Mouse (Mus musculus): Measurements from ENCODE around the gene Fgfr2. TPM values are rescaled to one million over a fixed set of nuclear protein-coding genes. Genes with fewer than 3 reads are reported as not detected.

Fgfr2 gene
- polyA plus RNA-seq, 1 experiment from 2014 or later, result not detected

DNA sequence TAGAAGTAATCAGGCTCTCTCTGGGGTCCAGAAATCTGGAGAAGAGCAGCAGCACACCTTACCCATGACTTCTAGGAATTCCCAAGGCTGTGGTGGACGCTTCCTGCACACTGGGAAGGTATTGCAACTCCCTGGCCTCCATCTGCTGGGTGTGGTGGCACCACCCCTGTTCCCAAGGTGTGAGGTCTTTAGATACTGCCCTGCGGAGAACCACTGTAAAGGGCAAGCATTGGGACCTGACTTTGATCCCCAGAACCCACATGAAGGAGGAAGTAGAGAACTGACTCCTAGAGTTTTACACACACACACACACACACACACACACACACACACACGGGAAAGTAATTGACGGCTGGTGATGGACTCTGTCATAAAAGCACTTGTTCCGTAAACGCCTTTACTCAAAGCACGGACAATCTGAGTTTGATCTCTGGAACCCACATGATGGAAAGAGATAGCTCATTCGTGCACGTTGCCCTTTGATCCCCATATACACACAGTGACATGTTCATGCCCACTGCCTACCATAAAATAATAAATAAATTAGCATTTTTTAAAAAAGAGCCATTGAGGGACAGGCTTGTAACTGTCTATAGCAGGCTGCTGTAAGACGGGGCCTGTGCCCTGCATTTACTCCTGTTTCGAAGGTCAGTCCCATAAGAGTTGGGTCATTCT, 478.4 kb downstream of the Fgfr2 start:
- H3K79me2 ChIP-seq (ENCODE audit: inconsistent target), result no peaks in the 10 kb centered on the region
- no peak overlapping the region for H3K27ac ChIP-seq
- H3K36me3 ChIP-seq (ENCODE audit: inconsistent target), result no peaks in the 10 kb centered on the region
- 89% methylated on average over 11 of the region's 11 CpGs for WGBS (ENCODE audit: missing documents)
- no peak overlapping the region for H3K4me3 ChIP-seq (ENCODE audit: inconsistent target)

DNA sequence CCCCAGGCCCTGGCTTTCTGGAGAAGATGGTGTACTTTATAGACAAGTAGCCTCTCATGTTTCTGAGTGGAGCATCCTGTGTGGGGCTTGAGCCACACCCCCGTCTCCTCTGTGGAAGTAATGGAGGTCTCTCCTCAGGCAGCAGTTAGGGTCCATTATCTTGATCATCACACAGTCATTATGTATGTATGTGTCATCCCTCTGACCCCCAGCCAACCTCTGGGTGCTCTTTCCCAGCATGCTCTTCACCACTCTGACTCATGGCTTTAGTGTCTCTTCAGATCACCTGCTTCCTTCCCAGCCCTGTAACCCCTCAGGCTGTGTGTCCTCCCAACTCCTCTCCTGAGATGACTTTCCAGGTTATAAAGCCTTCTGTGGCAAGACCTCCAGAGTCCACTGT, 481.5 kb downstream of the Fgfr2 start:
- whole genome bisulfite sequencing (ENCODE audit: missing documents), result 90% methylated on average over 1 of the region's 1 CpGs

GRCm38 (mm10) chr7:132640946-132641345, 482.2 kb downstream of the Fgfr2 start:
- Histone ChIP-seq H3K27ac (no peak overlapping the region), H3K79me2 (ENCODE audit: inconsistent target) (no peaks in the 10 kb centered on the region), H3K36me3 (ENCODE audit: inconsistent target) (no peaks in the 10 kb centered on the region), H3K4me3 (ENCODE audit: inconsistent target) (no peak overlapping the region)
- 74% methylated on average over 9 of the region's 9 CpGs for WGBS (ENCODE audit: missing documents)

More for the DNA sequence above, 481.5 kb downstream of the Fgfr2 start:
- Histone ChIP-seq H3K79me2 (ENCODE audit: inconsistent target) (no peaks in the 10 kb centered on the region), H3K27ac (no peak overlapping the region), H3K36me3 (ENCODE audit: inconsistent target) (no peaks in the 10 kb centered on the region), H3K4me3 (ENCODE audit: inconsistent target) (no peak overlapping the region)

DNA sequence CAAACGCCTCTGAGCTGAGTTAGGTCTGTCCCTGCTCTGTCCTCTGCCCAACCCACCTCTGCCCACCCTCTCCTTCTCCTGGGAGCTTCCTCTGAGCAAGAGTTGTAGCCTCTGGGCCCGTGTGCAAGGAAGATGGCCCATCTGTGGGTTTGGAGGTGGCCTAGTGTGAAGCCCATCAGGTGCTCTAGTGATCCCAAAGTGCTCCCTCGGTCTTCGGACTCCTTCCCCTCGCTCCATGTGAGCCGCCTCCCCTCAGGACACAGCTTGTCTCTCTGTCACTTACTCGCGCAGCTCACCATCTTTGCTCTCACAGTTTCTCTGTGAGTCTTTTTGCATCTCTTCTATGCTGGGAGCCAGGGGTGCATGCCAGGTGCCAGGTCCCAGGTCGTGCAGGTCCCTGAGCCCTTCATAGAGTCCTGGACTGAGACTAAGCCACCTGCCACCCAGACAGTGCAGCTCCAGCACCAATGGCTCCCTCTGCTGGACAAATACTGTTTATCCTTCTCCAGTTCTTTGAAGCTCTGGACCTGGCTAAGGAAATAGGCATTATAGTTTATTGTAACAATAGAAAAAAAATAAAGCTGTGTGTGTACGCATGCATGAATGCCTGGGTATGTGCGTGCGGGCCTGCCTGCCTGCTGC, 484.6 kb downstream of the Fgfr2 start:
- no peak overlapping the region for H3K4me3 ChIP-seq (ENCODE audit: inconsistent target)
- 71% methylated on average over 12 of the region's 12 CpGs for WGBS (ENCODE audit: missing documents)
- no peak overlapping the region for H3K27ac ChIP-seq
- H3K36me3 ChIP-seq (ENCODE audit: inconsistent target), result no peaks in the 10 kb centered on the region
- H3K79me2 ChIP-seq (ENCODE audit: inconsistent target), result no peaks in the 10 kb centered on the region

DNA sequence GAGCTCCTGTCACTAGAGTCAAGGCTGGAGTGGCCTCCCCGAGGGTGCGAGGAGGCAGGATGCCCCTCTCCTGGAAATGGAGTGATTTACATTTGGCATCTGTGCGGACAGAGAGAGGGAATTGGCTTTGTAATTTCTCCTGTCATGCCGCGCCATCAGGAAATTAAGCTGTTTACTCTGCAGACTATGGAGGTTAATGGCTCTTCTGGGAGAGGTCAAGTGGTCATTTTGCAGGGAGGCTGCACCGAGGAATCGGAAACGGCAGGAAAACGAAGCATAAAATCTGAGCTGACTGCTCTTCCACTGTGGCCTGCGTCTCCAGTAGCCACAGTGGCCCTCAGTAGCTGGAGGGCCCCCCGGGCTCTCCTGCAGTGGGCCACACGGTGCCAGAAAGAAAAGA, 485.9 kb downstream of the Fgfr2 start:
- Histone ChIP-seq H3K79me2 (ENCODE audit: inconsistent target) (no peaks in the 10 kb centered on the region), H3K27ac (no peak overlapping the region), H3K4me3 (ENCODE audit: inconsistent target) (no peak overlapping the region), H3K36me3 (ENCODE audit: inconsistent target) (no peaks in the 10 kb centered on the region)
- WGBS (ENCODE audit: missing documents), result 94% methylated on average over 11 of the region's 12 CpGs

DNA sequence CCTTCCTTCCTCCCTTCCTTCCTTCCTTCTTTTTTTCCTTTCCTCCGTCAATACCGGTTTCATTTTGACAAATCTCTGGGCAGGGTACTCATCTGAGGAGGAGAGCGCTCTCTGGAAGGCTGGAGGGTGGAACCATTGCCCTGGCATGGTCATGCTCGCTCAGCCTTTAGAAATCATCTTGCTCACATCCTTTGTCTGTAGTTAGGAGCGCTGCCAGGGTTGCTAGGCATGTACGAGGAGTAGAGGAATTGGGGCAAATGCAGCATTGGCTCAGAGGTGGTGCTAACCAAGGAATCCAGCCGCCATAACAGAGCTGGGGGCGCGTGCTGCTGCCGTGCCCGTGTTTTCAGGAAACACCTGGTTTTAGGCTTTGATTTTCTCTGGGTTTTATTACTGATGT, 491.8 kb downstream of the Fgfr2 start:
- no peak overlapping the region for H3K27ac ChIP-seq
- no peak overlapping the region for H3K4me3 ChIP-seq (ENCODE audit: inconsistent target)
- H3K79me2 ChIP-seq (ENCODE audit: inconsistent target), result no peaks in the 10 kb centered on the region
- WGBS (ENCODE audit: missing documents), result 80% methylated on average over 11 of the region's 11 CpGs
- H3K36me3 ChIP-seq (ENCODE audit: inconsistent target), result no peaks in the 10 kb centered on the region

DNA sequence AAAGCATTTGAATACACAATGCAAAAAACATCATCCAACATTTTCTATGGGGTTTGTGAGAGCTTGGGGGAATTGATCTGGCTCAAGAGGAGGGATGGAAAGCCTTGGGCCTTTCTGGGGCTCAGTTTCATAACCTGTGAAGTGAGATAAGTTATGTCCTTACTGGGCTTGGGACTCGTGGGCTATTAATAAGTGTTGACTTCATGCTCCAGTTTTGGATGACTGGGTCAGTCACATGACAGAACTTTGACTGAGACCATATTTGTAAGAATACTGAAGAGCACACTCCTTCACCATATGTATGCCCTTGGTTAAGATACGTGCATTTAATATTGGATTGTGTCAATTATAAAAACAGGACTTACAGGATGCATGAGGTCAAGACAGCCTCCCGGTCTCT, 495.7 kb downstream of the Fgfr2 start:
- no peaks in the 10 kb centered on the region for H3K36me3 ChIP-seq (ENCODE audit: inconsistent target)
- H3K79me2 ChIP-seq (ENCODE audit: inconsistent target), result no peaks in the 10 kb centered on the region
- WGBS (ENCODE audit: missing documents), result 88% methylated on average over 3 of the region's 3 CpGs
- no peak overlapping the region for H3K4me3 ChIP-seq (ENCODE audit: inconsistent target)
- H3K27ac ChIP-seq, result peak overlapping the region; percentile 15; the same call in 1 of the 2 replicates

- Histone ChIP-seq H3K4me3 (ENCODE audit: inconsistent target) (no peak overlapping the region), H3K79me2 (ENCODE audit: inconsistent target) (no peaks in the 10 kb centered on the region), H3K36me3 (ENCODE audit: inconsistent target) (no peaks in the 10 kb centered on the region), H3K27ac (no peak overlapping the region)
- WGBS (ENCODE audit: missing documents), result 91% methylated on average over 4 of the region's 4 CpGs
Observed at GRCm38 (mm10) chr7:132626174-132626573, 497.0 kb downstream of the Fgfr2 start.

- no peak overlapping the region for H3K4me3 ChIP-seq (ENCODE audit: inconsistent target)
- H3K36me3 ChIP-seq (ENCODE audit: inconsistent target), result no peaks in the 10 kb centered on the region
- no peak overlapping the region for H3K27ac ChIP-seq
- 92% methylated on average over 10 of the region's 10 CpGs for WGBS (ENCODE audit: missing documents)
- H3K79me2 ChIP-seq (ENCODE audit: inconsistent target), result no peaks in the 10 kb centered on the region
Observed at GRCm38 (mm10) chr7:132624161-132624560, 499.0 kb downstream of the Fgfr2 start.

DNA sequence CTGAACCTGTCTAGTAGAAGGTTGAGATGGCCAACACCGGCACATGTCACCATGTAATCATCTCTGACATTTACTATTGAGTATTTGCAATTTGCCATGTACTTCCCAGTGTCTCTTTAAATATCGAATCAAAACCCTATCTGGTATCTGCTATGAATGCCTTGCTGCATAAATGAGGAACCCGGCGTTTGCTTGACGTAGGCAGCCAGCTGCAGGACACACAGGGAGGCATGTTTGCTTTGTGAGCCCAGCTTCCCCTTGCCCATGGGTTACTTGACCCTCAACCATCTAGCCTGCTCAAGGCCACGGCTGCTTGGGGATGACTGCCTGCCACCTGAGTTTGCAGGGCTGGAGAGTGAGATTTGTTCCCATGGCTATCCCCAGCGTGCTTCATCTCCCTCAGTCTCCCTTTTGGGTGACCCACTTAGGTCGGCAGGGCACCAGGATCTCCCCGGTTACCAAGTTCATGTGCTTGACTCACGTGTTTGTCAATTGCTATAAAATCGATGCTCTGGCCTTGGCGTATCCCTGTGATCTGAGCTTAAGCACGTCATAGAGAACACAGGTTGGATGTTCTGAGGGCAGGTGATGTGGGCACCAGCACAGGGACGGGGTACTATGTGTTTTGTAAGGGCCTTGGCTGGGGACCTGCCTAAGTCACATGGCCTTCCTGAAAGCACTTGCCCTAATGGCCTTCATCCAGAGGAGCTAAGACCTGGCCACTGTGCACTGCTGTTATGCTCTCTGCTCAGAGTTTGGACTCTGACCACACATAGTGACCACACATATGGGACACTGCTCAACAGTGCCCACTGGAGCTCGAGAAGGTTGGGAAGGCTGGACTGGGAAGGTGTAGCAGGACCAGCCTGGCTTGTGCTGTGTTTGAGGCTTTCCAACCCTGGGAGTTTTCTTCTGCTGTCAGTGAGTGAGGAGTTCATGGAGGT, 502.9 kb downstream of the Fgfr2 start:
- H3K27ac ChIP-seq, result no peak overlapping the region
- H3K4me3 ChIP-seq (ENCODE audit: inconsistent target), result no peak overlapping the region
- no peaks in the 10 kb centered on the region for H3K79me2 ChIP-seq (ENCODE audit: inconsistent target)
- 79% methylated on average over 13 of the region's 15 CpGs for WGBS (ENCODE audit: missing documents)
- no peaks in the 10 kb centered on the region for H3K36me3 ChIP-seq (ENCODE audit: inconsistent target)

DNA sequence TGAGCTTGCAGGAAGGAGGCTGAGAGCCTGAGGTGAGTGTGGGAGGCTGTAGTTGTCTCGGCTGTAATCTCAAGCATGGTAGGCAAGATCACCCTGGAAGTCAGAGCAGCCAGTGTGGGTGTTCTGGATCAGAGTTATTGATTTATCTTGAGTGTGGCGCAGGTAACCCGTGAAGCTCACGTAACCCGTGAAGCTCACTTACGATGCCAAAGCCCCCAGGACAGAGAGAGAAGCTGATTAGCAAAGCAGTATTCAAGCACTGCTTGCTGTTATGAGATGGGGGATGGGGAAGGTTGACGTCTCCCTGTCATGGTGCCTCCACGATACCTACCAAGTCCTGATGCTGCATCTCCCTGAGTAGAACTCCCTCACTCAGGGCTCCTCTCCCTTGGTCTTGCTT, 503.6 kb downstream of the Fgfr2 start:
- H3K27ac ChIP-seq, result no peak overlapping the region
- no peaks in the 10 kb centered on the region for H3K36me3 ChIP-seq (ENCODE audit: inconsistent target)
- H3K79me2 ChIP-seq (ENCODE audit: inconsistent target), result no peaks in the 10 kb centered on the region
- H3K4me3 ChIP-seq (ENCODE audit: inconsistent target), result no peak overlapping the region
- WGBS (ENCODE audit: missing documents), result 98% methylated on average over 8 of the region's 8 CpGs

DNA sequence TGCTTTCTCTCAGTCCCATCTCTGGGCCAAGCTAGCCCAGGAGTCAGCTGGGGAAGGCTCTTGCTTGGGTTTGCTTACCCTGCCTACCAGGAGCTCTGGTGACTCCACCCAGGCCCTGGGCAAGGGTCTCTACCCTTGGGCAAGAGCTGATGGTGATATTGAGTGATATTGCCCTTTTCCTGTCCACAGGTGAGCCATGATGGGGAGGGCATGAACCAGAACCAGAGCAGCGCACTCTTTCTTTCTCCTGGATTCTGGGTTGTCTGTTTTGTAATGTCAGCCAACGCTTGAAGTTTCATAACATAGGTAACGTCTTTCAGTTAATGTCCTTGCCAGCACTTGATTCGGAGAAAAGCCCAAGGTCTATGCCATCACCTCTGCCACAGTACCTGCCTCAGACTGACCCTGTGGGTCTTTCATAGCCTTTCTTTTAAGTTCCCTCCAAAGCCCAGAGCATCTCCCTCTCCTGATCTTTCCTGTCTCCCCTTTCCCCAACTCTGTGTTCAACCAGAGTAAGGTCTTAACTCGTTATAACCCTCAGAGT, 506.1 kb downstream of the Fgfr2 start:
- Histone ChIP-seq H3K4me3 (ENCODE audit: inconsistent target) (no peak overlapping the region), H3K27ac (no peak overlapping the region), H3K36me3 (ENCODE audit: inconsistent target) (no peaks in the 10 kb centered on the region), H3K79me2 (ENCODE audit: inconsistent target) (no peaks in the 10 kb centered on the region)
- 93% methylated on average over 5 of the region's 5 CpGs for WGBS (ENCODE audit: missing documents)

GRCm38 (mm10) chr7:132616391-132616790, 506.8 kb downstream of the Fgfr2 start:
- H3K27ac ChIP-seq, result no peak overlapping the region
- 96% methylated on average over 5 of the region's 6 CpGs for WGBS (ENCODE audit: missing documents)
- H3K79me2 ChIP-seq (ENCODE audit: inconsistent target), result no peaks in the 10 kb centered on the region
- no peak overlapping the region for H3K4me3 ChIP-seq (ENCODE audit: inconsistent target)
- H3K36me3 ChIP-seq (ENCODE audit: inconsistent target), result no peaks in the 10 kb centered on the region

GRCm38 (mm10) chr7:132615346-132615745, 507.8 kb downstream of the Fgfr2 start:
- Histone ChIP-seq H3K27ac (no peak overlapping the region), H3K36me3 (ENCODE audit: inconsistent target) (no peaks in the 10 kb centered on the region), H3K79me2 (ENCODE audit: inconsistent target) (no peaks in the 10 kb centered on the region), H3K4me3 (ENCODE audit: inconsistent target) (no peak overlapping the region)
- 62% methylated on average over 2 of the region's 3 CpGs for WGBS (ENCODE audit: missing documents)

Measured in macrophage (primary cell).